Mouse (Mus musculus): ENCODE measurements around the gene Zfp36. TPM values are rescaled to one million over a fixed set of nuclear protein-coding genes. Genes with fewer than 3 reads are reported as not detected.

Zfp36 gene
- total and polyA plus RNA-seq, 3 experiments = 0.50 to 2.8 TPM; not detected in 1

- no peaks in the 10 kb centered on the region for H3K9me3 ChIP-seq (replicated peaks; ENCODE audit: insufficient read depth, low read length)
- TF ChIP-seq MAX (IDR thresholded peaks at IDR 0.05; ENCODE audit: low read length) (no peak), MYB (IDR thresholded peaks at IDR 0.05; ENCODE audit: low read depth, low read length) (no peak), MAZ (IDR thresholded peaks at IDR 0.05; ENCODE audit: low read depth, low read length) (no peak)
- H3K79me2 ChIP-seq (ENCODE audit: control insufficient read depth, insufficient read depth, low read length, poor library complexity) = peaks cover 19% of the 10 kb centered on the region
- no peak overlapping the region for H3K27ac ChIP-seq (ENCODE audit: control insufficient read depth, low read depth, low read length)
- no peak overlapping the region for H3K9ac ChIP-seq (ENCODE audit: control insufficient read depth, low read depth, low read length, poor library complexity, severe bottlenecking)
- peaks cover 4 to 6% of the 10 kb centered on the region in 2 experiments; a peak in 2 of 4 replicates for H3K36me3 ChIP-seq (ENCODE audit: control insufficient read depth in 1 of 2, insufficient read depth in 2 of 2, low read length in 2 of 2)
- H3K4me1 ChIP-seq (ENCODE audit: control insufficient read depth in 1 of 2, insufficient read depth in 2 of 2, low read length in 2 of 2) = peaks cover 0 to 4% of the 10 kb centered on the region in 2 experiments; a peak in 1 of 4 replicates
- no peak for DNase-seq (ENCODE audit: low read depth, low spot score)
- no peaks in the 10 kb centered on the region for H3K27me3 ChIP-seq (ENCODE audit: control insufficient read depth in 1 of 2, insufficient read depth in 2 of 2, low read length in 2 of 2)
- H3K4me3 ChIP-seq (ENCODE audit: control insufficient read depth in 1 of 2, insufficient read depth in 1 of 2, low read depth in 2 of 2, low read length in 2 of 2) = no peak overlapping the region
These were observed 15.4 kb upstream of the Zfp36 start for GRCm38 (mm10) chr7:28395425-28395824.

- H3K9ac ChIP-seq (ENCODE audit: control insufficient read depth, low read depth, low read length, poor library complexity, severe bottlenecking) = peak overlapping the region; percentile 87
- no peaks in the 10 kb centered on the region for H3K9me3 ChIP-seq (replicated peaks; ENCODE audit: insufficient read depth, low read length)
- TF ChIP-seq ELF1 (IDR thresholded peaks at IDR 0.05; ENCODE audit: low read depth, low read length) (no peak), SMC3 (IDR thresholded peaks at IDR 0.05; ENCODE audit: low read depth, low read length) (no peak), POLR2A (IDR thresholded peaks at IDR 0.05; ENCODE audit: control insufficient read depth in 1 of 2, insufficient read depth in 1 of 2, low read depth in 1 of 2, low read length in 2 of 2, poor library complexity in 1 of 2) (peak in 1 of 2 experiments; percentile 15; a peak in 1 of 4 replicates), NRF1 (IDR thresholded peaks at IDR 0.05; ENCODE audit: insufficient read depth, low read depth, low read length, poor library complexity, severe bottlenecking) (no peak), TBP (IDR thresholded peaks at IDR 0.05; ENCODE audit: low read depth, low read length) (no peak), SIN3A (IDR thresholded peaks at IDR 0.05; ENCODE audit: low read length) (0 out of 2 replicates have a peak, but pooled peaks have one; percentile 11), MAZ (IDR thresholded peaks at IDR 0.05; ENCODE audit: low read depth, low read length) (no peak), RAD21 (IDR thresholded peaks at IDR 0.05; ENCODE audit: low read depth, low read length) (no peak), CTCF (IDR thresholded peaks at IDR 0.05 in 2 of 3, conservative IDR thresholded peaks at IDR 0.05 in 1 of 3; ENCODE audit: control insufficient read depth in 1 of 3, insufficient read depth in 1 of 3, low read depth in 2 of 3, low read length in 3 of 3, poor library complexity in 1 of 3, severe bottlenecking in 1 of 3) (no peak), ZC3H11A (IDR thresholded peaks at IDR 0.05; ENCODE audit: low read depth, low read length) (no peak)
- H3K79me2 ChIP-seq (ENCODE audit: control insufficient read depth, insufficient read depth, low read length, poor library complexity) = peaks cover 19% of the 10 kb centered on the region
- peaks cover 0 to 4% of the 10 kb centered on the region in 2 experiments; a peak in 1 of 4 replicates for H3K4me1 ChIP-seq (ENCODE audit: control insufficient read depth in 1 of 2, insufficient read depth in 2 of 2, low read length in 2 of 2)
- peaks cover 3 to 4% of the 10 kb centered on the region in 2 experiments; a peak in 2 of 4 replicates for H3K36me3 ChIP-seq (ENCODE audit: control insufficient read depth in 1 of 2, insufficient read depth in 2 of 2, low read length in 2 of 2)
- H3K4me3 ChIP-seq (ENCODE audit: control insufficient read depth in 1 of 2, insufficient read depth in 1 of 2, low read depth in 2 of 2, low read length in 2 of 2) = peak overlapping the region; percentile 82 to 92
- no peak overlapping the region for H3K27ac ChIP-seq (ENCODE audit: control insufficient read depth, low read depth, low read length)
- H3K27me3 ChIP-seq (ENCODE audit: control insufficient read depth in 1 of 2, insufficient read depth in 2 of 2, low read length in 2 of 2) = no peaks in the 10 kb centered on the region
- DNase-seq (ENCODE audit: low read depth, low spot score) = peak; percentile 14
These were observed 13.4 kb upstream of the Zfp36 start for GRCm38 (mm10) chr7:28393272-28393951.
